Mouse (Mus musculus) T-helper 1 cell (primary cell): ENCODE measurements at regions not wholly inside any gene's neighbourhood (a gene's known extent, or its start where the extent isn't known, plus 50 kb on each side); places are given as distances from the start of the nearest gene placed in this dataset.
"Not testable (repeated sequence)": the region's sequence is repeated elsewhere in the genome, so short reads cannot be mapped to it uniquely, and the experiment has no call there.

Experiments
- in situ Hi-C: fragments of 300-600 bp; cut with MboI, MseI; formaldehyde crosslinking; loops from one replicate; pipeline ENCODE4 v1.15.1; 2025; ENCODE audit warnings: high pct_unique_total_duplicates

GRCm38 (mm10) chr10:68956539-68956938 is 194.7 kb upstream of the Rhobtb1 start:
- in situ Hi-C loops, result no loop called here

GRCm38 (mm10) chr10:68961376-68961775 is 189.9 kb upstream of the Rhobtb1 start:
- in situ Hi-C loops, result no loop called here

GRCm38 (mm10) chr10:68963090-68963489 is 188.1 kb upstream of the Rhobtb1 start:
- in situ Hi-C loops, result no loop called here

- in situ Hi-C loops, result no loop called here
Observed at GRCm38 (mm10) chr10:68965271-68965670, 186.0 kb upstream of the Rhobtb1 start.

GRCm38 (mm10) chr10:68967976-68968968 is 183.0 kb upstream of the Rhobtb1 start:
- in situ Hi-C loops, result no loop called here

GRCm38 (mm10) chr10:68970521-68970920 is 180.7 kb upstream of the Rhobtb1 start:
- in situ Hi-C loops, result no loop called here

GRCm38 (mm10) chr10:68974771-68975170 is 176.5 kb upstream of the Rhobtb1 start:
- in situ Hi-C loops, result no loop called here

GRCm38 (mm10) chr10:68976443-68977025 is 174.7 kb upstream of the Rhobtb1 start:
- in situ Hi-C loops, result no loop called here

- in situ Hi-C loops, result no loop called here
Observed at GRCm38 (mm10) chr10:68978115-68978514, 173.1 kb upstream of the Rhobtb1 start.

GRCm38 (mm10) chr10:68979949-68980348 is 171.3 kb upstream of the Rhobtb1 start:
- in situ Hi-C loops, result no loop called here

GRCm38 (mm10) chr10:68982288-68982687 is 168.9 kb upstream of the Rhobtb1 start:
- in situ Hi-C loops, result no loop called here

GRCm38 (mm10) chr10:68990584-68990983 is 160.7 kb upstream of the Rhobtb1 start:
- in situ Hi-C loops, result no loop called here

- in situ Hi-C loops, result no loop called here
Observed at GRCm38 (mm10) chr10:68999610-69000009, 151.6 kb upstream of the Rhobtb1 start.

- in situ Hi-C loops, result no loop called here
Observed at GRCm38 (mm10) chr10:69001654-69002435, 149.4 kb upstream of the Rhobtb1 start.

- in situ Hi-C loops, result no loop called here
Observed at GRCm38 (mm10) chr10:69005199-69005872, 145.9 kb upstream of the Rhobtb1 start.

- in situ Hi-C loops, result not testable (repeated sequence)
Observed at GRCm38 (mm10) chr10:69008679-69009078, 142.6 kb upstream of the Rhobtb1 start.

- in situ Hi-C loops, result no loop called here
Observed at GRCm38 (mm10) chr10:69020811-69021743, 130.2 kb upstream of the Rhobtb1 start.

- in situ Hi-C loops, result no loop called here
Observed at GRCm38 (mm10) chr10:69033410-69033809, 117.8 kb upstream of the Rhobtb1 start.

- in situ Hi-C loops, result no loop called here
Observed at GRCm38 (mm10) chr10:69034390-69035120, 116.7 kb upstream of the Rhobtb1 start.

- in situ Hi-C loops, result not testable (repeated sequence)
Observed at GRCm38 (mm10) chr10:69035536-69035935, 115.7 kb upstream of the Rhobtb1 start.
